Mouse (Mus musculus) frontal cortex, postnatal 25 days (tissue): ENCODE results near the gene Syk.

Source experiments
- DNase-seq, 2 experiments: peaks; one replicate each; pipeline ENCODE4 v3.0.0; 2022; ENCODE audit warnings: low spot score in 2 of 2

Syk gene

DNA sequence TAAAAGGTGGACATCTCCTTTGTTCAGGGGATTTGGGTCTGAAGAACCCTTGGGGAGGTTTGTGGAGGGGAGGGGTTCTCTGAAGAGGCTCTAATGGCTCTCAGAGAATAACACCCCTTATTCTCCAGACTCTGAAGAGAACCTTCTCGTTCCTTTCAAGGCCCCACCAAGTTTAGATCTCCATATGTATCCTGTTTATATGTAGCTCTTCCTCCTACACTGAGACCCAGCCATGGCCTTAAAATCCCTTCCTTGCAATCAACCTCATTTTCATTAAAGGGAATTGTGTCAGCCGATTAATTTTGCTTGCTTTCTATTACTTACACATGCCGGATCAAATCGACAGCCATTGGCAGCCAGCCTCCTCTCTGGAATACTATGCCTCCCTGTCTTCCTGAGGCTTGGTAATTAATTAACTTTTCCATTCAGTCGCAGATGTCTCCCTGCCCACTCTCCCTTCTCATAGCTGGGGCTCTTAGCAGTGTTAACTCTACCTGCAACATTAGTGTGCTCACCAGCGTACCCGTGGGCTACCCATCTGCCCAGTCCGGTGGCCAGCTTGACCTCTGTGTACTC lies 13.7 kb upstream of the Syk start:
- no peak for DNase-seq

DNA sequence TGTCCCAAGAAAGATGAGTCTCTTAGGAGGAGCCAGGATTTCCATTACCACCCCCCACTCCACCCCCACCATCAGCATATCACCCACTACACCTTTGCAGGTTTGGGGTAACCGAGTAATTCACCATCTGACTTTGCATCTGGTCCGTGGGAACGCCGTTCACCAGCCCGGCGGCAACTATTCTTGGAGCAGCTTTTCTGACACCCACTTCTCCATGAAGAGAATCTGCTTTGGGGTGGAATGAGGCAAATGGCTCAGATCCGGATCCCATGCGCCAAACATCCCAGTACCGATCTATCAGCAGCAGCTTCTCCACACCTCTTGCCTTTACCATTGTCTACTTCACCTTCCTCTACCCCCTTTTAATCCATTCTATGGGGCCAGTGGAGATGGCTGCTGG lies 12.7 kb upstream of the Syk start:
- DNase-seq, result peak; percentile 17 to 39

DNA sequence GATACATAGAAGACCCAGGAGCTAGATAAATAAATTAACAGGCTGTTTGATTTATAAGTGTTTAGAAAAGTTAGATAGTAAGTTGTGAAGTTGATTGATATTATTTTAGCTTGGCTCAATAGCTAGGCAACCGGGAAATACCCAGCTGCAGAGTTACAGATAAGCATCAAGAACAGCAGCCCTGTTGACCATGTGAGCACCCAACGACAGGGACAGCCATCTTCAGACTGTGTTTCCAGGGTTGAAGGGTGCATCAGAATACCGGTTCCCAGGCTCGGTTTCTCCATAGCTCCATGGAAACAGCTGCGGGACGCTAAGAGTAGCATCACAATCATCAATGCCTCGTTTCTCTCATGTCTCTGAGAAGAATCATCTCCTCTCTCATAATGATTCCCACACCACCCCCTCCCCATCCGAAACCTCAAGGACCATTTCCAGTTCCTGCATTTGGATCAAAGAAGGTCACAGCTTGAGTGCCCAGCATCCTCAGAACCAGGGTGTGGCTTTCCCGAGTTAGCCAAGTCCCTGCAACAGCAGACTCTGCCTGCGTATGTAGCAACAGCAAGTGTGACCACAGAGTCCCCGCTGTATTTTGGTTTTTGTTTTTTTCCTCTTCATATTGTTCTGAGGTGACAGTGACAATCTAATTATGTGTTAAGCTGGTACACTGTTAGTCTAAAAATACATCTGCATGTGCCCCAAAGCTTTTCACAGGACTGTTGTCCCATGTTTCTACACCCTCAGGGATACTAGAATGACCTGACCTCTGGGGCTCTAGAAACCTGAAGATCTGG lies 11.2 kb upstream of the Syk start:
- DNase-seq, result no peak

DNA sequence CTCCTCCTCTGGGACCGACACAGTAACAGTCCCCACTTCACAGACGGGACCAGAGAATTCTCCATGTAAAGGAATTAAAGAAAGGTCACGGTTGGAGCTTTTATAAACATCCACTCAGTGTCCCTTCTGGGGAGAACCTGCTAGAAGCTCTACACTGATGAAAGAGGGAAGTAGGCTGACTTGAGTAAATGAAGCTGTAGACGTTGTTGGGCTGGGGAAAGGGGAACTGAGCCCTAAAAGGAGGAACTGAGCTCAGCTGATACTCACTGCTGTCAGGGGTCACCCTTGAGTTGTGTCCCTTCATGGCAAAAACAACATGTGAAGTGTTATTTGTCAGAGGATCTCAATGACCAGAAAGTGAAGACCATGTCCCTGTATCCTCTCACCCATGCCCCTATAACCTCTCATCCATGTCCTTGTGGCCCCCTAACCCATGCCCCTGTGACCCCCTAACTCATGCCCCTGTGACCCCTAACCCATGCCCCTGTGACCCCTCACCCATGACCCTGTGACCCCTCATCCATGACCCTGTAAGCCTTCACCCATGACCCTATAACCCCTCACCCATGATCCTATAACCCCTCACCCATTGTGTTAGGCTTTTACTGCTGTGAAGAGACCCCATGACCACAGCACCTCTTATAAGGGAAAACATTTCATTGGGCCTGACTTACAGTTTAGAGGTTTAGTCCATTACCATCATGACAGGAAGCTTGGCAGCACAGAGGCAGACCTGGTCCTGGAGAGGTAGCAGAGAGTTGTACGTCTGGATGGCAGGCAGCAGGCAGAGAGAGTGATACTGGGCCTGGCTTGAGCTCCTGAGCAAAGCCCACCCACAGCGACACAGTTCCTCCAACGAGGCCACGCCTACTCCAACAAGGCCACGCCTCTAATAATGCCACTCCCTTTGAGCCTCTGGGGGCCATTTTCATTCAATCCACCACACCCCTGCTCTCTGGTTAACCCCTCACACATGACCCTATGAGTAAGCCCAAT lies 10.2 kb upstream of the Syk start:
- no peak for DNase-seq

DNA sequence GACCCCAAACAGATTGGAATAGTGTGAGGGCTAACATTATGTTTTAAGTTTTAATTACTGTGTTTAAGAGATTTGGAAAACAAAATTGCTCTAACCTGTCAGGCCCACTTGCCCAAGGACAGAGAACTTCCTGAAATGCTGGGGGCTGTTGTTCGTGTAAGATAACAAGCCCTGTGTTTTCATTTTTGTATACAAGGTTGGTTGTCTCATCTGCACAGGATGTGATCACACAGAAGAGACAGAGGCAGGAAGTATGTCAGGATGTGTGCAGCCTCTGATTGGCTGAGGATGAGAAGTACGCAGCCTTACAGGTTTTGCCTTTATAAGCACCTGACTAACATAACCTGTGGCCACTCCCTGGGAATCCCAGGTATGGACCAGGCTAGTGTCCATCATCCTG lies 8.7 kb upstream of the Syk start:
- DNase-seq, result no peak

DNA sequence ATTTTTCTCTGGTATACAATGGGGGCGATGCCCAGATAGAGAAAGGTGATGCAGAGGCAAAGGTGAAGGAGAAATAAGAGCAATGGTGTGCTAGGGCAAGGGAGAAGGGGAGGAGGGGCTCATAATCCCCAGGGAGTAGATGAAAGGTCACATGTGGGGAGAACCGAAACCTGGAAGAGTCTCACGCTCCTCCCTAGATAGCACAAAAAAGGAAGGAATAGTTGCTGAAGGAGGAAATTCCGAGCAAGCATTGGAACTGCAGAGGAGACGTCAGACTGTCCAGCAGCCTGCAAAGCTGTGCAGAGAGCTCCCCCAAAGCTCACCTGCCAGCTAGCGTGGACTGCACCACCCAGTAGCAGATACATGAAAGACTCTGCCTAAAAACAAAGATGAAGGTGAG lies 7.5 kb upstream of the Syk start:
- DNase-seq, result no peak

DNA sequence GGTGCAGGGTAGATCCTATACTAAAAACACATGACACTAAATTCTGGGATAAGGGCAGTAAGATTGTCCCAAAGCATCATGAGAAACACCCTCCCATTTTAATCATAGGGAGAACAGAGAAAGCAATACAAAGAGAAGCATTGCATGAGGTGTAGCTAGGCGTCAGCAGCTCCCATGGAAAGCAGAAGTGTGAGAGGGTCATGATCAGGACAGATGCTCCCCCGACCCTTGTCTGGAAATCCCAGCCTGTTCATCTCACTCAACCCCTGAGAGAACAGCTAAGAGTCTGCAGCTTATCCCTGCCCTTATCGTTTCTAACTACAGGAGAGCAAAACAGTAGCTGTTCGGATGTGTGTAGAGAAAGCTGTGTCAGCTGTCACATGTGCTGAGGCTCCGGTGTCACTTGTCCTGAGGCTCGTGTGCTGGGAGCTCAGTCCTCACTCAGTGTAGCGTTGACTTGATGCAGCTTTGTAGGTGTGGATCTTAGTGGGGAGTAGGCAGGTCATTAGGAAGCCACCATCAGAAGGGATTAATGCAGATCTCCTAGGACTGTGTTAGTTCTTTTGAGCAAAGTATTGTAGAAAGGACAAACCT lies 6.9 kb upstream of the Syk start:
- no peak for DNase-seq

DNA sequence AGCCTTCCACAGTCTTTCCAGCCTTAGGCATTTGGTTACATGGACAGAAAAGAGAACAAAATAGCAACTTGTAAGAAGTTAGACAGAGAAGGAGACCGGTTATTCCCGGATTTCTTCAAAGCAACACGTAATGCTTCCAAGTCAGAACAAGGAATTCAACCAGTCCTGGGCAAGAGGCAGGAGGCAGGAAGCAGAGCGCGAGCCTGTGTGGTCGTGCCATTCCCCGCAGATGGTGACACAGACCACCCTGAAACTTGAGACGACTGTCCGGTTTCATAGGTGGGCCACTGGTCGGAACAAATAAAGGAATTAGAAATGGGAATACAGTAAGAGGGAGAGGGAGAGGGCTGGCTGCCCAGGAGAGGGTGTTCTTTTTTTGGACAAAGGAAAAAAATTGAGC lies 6.1 kb upstream of the Syk start:
- DNase-seq, result no peak

DNA sequence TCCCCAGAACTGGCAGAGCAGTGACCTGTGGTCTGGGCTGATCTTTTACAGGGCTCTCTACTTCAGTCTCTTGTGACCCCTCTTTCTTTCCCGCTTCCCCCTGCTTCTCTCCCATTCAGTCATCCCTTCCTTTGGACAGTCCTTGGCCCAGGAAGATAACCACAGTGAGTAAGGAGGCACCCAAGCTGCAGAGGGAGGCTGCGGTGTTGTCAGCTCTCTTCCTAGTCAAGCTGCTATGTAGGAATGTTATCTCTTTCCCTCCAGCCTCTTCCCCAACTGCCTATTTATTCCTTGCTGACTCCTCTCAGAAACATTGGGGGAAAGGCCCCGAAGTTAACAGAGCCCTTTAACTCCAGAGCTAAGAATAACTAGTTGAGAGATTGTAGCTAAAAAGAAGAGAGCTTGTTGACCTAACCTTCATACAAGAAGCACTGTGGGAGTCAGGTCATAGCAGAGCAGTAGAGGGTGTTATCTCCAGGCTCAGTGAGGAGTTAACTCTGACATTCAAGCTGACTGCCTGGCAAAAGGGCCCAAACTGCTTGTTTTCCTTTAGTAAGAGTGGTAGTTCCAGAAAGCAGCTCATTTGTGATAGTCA lies 5.5 kb upstream of the Syk start:
- DNase-seq, result no peak

DNA sequence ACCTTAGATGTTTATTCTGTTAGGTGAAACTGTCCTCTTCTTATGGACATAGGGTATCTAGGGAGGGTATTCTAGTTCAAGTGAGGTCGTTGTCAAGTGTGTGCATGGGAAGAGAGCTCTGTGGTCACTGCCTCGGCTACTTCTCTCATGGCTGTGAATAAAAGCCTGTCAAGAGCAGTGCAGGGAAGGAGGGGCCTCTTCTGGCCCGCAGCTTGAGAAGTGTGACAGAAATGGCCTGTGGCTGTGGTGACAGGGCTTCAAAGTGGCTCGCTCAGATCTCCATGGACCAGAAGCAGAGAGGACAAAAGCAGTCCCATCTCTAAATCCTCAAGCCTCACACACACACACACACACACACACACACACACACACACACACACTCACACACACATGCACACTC lies 5.0 kb upstream of the Syk start:
- DNase-seq, result no peak

DNA sequence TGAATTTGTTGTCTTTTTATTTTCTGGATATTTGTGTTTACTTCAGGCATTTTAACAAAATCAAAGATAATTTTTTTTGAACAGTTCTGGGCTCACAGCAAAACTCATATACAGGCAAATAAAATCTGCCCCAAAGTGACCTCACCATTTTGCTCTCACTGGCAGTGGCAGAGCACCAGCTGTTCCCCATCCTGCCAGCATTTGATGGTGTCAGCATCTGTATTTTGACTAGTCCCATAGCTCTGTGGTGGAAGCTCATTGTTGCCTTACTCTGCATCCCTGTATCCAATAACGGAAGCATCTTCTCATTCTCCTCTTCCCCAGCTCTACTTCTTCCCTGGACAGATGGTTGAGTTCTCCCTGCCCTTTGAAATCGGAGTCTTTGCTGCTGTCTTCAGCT lies 4.2 kb upstream of the Syk start:
- DNase-seq, result no peak

DNA sequence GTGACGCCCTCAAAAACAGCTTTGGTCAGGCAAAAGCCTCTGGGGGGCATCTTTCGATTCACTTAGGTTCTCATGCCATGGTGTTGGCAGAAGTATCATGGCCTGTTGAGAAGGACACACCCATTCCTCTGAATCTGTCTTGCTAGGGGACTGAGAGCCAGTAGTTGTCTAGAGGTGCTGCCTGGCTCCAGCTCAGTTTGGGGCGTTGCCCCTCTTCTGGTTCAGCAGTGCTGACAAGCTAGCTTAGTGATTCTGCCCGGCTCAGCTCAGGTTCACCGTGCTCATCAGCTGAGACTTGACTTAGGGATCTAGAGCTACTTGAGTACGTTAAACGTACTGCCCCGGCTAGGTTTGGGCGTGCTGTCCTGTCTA lies 481 bp upstream of the Syk start:
- DNase-seq, result no peak

DNA sequence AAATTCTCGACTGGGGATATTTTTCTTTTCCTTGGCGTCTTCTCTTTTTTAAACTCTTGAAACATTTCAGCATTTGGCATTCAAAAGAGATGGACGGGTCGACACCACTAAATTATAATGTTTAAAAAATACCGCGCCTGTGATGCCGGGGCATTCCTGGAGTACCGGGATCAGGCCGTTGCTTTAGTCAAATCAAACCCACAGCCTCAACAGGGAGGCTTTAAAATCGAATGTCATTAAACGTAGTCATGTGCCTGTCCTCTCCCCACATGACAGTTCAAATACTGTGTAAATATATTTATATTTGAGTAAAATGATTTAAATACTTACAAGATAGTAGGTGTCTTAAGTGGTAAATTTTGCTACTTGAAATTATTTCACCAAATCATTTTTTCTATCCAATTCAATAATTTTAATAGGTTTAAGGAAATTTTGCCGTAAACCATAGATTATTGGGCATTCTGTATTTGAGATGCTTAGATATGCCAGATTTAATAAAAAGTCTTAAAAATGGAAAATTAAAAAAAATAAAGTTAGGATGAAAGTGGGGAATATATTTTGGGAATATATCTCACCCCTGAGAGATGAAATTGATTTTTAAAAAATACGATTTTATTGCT lies 1.1 kb downstream of the Syk start:
- no peak for DNase-seq

DNA sequence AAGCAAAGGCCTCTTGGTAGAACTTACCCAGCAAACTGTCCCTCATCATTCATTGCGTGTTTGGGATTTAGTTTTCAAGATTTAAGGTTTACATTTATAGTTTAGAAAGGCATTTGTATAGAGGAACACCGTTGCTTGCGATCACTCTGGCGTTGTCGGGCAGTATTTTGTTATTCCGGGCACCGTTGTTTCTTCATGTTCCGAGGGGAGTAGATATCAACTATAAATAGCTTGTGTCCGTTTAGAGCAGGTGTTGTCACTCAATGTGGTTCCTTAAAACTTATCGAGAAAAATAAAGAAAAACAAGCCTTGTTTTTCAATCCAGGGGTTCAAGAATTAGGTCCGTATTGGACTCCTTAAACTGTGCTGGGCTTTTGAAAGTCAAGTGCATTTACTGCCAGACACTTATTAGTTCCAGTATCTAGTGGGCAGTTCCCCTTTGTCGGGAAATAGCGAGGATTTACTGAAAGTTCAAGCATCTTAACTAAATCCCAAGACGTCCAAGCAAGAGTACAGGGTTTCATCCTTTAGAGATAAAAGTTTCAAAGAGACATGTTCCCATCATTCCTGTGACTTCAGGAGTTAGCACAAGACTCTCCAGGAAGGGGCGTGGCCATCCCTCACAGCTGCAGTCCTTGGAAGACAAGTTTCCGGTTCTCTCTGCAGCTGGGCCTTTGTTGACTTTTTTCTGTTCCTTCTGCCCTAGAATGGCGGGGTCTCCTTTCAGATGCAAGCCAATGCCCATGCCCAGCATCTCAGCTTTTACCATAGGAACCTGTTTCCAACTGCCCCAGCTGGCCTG lies 1.9 kb downstream of the Syk start:
- DNase-seq, result no peak

DNA sequence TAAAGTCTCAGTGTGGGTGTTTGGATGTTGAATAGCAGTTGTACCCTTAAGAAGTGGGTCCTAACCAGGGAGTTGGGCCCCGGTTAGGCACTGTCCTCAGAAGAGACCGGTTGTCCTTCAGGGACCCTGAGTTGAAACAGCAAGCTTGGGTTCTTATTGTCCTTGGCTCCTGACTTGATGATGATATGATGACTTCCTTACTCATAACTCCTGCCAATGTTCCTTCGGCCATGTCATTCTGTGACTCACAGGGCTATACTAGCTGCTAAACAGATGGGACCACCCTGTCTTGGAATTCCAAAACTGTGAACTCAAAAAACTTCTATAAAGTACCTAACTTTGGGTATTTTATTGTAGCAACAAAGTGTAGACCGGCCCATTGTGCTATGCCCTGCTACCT lies 4.8 kb downstream of the Syk start:
- no peak for DNase-seq

DNA sequence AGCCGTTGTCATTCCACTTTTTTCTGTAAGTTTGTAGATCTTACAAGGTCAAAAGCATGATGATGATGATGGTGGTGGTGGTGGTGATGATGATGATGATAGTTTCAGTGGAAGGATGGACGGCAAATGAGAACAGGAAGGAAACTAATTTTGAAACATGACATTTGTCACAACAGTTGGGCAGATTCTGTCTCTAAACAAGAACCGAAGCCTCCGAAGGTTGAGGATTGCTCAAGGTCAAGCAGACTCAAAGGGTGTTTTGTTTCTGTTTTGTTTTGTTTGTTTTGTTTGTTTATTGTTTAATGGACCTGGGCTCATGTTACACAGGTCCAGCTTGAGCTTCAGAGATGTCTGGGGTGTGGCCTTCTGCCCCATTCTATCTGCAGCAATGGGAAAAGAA lies 6.1 kb downstream of the Syk start:
- no peak for DNase-seq

DNA sequence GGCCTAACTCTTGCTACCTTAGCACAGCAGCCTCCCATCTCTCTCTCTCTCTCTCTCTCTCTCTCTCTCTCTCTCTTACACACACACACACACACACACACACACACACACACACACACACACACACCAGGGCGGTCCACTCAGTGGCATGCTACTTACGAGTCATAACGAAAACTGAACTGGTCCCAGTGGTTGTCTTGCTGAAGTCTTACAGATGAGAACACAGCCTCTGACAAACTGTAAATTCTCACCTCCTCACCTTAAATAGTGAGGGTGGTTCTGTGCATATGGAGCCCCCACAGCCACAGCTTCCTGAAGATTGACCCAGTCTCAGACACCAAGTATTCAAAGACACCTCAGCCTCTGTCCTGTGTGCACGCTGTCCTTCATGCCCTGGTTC lies 8.9 kb downstream of the Syk start:
- no peak for DNase-seq

DNA sequence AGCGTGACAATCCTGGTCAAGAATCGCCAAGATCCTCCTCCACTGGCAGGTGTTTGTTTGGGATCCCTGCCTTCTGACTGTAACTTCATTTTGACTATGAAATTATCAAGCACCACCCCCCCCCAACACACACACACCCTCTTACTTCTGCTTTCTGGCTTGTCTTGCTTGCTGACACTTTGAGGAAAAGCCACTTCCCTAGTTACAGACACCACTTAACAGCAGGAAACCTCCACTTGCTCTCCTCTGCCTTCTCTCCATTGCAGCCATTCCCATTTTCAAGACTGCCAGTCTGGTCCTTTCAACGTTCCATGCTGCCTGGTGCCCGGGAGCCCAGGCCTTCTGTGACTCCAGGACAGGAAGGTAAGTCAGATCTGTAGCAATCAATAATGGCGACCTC lies 13.7 kb downstream of the Syk start:
- DNase-seq, result no peak

DNA sequence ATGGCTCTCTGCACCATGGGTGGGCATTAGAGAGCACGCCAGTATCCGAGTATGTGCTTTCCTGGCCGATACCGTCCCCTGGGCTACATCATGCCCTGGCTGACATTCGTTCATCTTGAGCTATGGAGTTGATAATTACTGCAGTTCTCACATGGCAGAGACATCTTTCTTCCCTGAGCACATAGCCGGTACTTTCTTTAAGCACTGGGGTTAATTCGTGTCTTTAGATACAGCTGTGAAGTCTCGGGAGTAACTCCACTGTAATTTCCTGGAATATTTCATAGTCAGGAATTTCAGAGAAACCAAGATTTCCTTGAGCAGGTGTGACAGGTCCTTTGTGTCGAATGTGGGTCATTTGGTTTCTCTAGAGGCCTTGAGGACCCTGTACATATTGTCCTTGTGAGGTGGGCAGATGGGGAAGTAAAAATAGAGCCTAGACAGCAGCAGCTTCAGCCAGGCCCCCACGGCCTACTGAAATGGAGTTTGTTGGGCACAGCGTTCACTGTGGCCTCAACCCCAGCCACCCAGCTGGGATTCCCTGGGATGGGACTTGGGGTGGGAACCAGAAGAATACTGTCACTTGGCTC lies 14.2 kb downstream of the Syk start:
- DNase-seq, result no peak

DNA sequence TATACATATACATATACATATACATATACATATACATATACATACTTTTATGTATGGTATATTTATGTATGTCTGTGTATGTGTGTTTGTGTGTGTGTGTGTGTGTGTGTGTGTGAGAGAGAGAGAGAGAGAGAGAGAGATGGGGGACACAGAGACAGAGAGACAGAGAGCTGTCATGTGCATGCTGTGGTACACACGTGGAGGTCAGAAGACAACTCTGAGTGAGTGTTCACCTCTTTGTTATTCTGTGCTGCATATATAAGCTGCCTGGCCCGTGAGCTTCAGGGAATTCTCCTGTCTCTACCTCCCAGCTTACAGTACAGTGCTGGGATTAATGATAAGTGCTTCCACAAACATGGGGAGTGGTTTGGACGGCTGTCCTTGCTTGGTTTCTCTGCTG lies 15.3 kb downstream of the Syk start:
- DNase-seq, result no peak
